8 mouse cellular contexts compared by ENCODE assay signal in the genomic region with DNA sequence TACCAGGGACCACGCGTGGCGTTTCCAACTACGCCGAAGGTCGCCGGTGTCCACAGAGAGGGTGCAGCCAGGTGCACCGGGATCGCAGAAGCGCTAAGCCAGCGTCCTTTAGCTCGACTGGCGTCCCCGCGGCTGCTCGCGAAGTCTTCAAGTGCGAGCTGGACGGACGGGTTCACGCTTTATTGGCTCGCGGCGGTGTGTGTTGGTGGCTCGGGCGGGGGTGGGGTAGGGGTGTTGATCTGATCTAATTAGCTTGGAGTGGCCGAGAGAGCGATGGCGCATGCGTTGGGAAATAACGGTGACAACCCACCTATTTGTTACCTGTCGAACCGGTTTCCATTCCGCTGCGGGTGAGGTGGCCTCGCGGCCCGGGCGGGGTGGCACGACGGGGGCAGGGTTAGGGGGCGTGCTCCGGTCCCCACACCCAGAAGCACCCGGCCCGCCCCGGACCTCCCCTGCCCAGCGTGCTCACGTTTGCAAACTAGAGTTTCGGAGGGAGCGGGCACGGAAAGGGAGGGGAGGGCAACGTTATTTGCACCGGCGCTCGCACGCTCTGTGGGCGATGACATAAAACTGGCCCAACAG. TPM values are rescaled to one million over a fixed set of nuclear protein-coding genes. Genes with fewer than 3 reads are reported as not detected.
DNase-seq lines count a peak whose midpoint lies in the region; ATAC-seq and TF ChIP-seq lines count a peak whose summit lies in the region.

A gene (minus strand): TSS at position 190 of the 585 bp plus-strand sequence.

- ATAC-seq in heart, embryonic 12.5 days (ENCODE audit: insufficient number of reproducible peaks, low FRiP score) = no peak; the same call in 1 of the 2 replicates
- ATAC-seq in embryonic facial prominence, embryonic 11.5 days (replicated peaks; ENCODE audit: insufficient number of reproducible peaks, low FRiP score, low TSS enrichment, low read depth) = no peak
- ATAC-seq in intestine, embryonic 16.5 days = peak; percentile 84
- ATAC-seq in liver, postnatal 0 days = peak; percentile 27; the same call in 1 of the 2 replicates
- no peak for ATAC-seq in monocyte, adult 5-6 weeks (replicated peaks; ENCODE audit: insufficient number of reproducible peaks, low FRiP score, low TSS enrichment, poor library complexity, severe bottlenecking)

- H3K9me3 ChIP-seq in heart, embryonic 12.5 days (replicated peaks) = no peaks in the 10 kb centered on the region
- H3K9me3 ChIP-seq in embryonic facial prominence, embryonic 11.5 days (replicated peaks; ENCODE audit: control insufficient read depth, low read length) = no peaks in the 10 kb centered on the region
- no peaks in the 10 kb centered on the region for H3K9me3 ChIP-seq in intestine, embryonic 16.5 days (ENCODE audit: control insufficient read depth, low read length)
- H3K9me3 ChIP-seq in liver, postnatal 0 days (ENCODE audit: low read length) = no peaks in the 10 kb centered on the region

- DNase-seq in heart, adult 11 months = no peak
- DNase-seq in embryonic facial prominence, embryonic 11.5 days (ENCODE audit: low spot score) = peak; percentile 52
- no peak for DNase-seq in liver, postnatal 0 days
- peak; percentile 50 for DNase-seq in retina, embryonic 14.5 days (ENCODE audit: low spot score)
- DNase-seq in left cerebral cortex, postnatal 4 days = no peak

- TF ChIP-seq CTCF in liver, postnatal 0 days (IDR thresholded peaks at IDR 0.05; ENCODE audit: low read depth) = no peak

- H3K9ac ChIP-seq in heart, embryonic 12.5 days = peak within 1 kb of the TSS; percentile 48; the same call in 1 of the 2 replicates
- H3K9ac ChIP-seq in embryonic facial prominence, embryonic 11.5 days (replicated peaks; ENCODE audit: low read length) = 0 out of 2 replicates have a peak within 1 kb of the TSS, but pooled peaks have one; percentile 1
- peak within 1 kb of the TSS; percentile 71 for H3K9ac ChIP-seq in intestine, embryonic 16.5 days (ENCODE audit: low read depth, low read length)
- 0 out of 2 replicates have a peak within 1 kb of the TSS, but pooled peaks have one; percentile 7 for H3K9ac ChIP-seq in liver, postnatal 0 days (replicated peaks)

- 1% methylated on average over 57 of the region's 57 CpGs for WGBS in heart, embryonic 12.5 days
- 1% methylated on average over 57 of the region's 57 CpGs for WGBS in embryonic facial prominence, embryonic 11.5 days
- under 1% methylated on average over 57 of the region's 57 CpGs for WGBS in intestine, embryonic 16.5 days
- WGBS in liver, postnatal 0 days (ENCODE audit: insufficient replicate concordance) = under 1% methylated on average over 53 of the region's 57 CpGs

- no peak within 1 kb of the TSS for H3K27ac ChIP-seq in heart, embryonic 12.5 days (ENCODE audit: poor library complexity, severe bottlenecking)
- no peak within 1 kb of the TSS for H3K27ac ChIP-seq in embryonic facial prominence, embryonic 11.5 days (replicated peaks; ENCODE audit: low read depth, low read length)
- H3K27ac ChIP-seq in intestine, embryonic 16.5 days (ENCODE audit: low read length) = peak within 1 kb of the TSS; percentile 92
- H3K27ac ChIP-seq in liver, postnatal 0 days (ENCODE audit: low read depth) = no peak within 1 kb of the TSS

- H3K4me2 ChIP-seq in heart, embryonic 12.5 days = peak within 1 kb of the TSS; percentile 75
- peak within 1 kb of the TSS; percentile 71 for H3K4me2 ChIP-seq in embryonic facial prominence, embryonic 11.5 days (ENCODE audit: low read depth, low read length)
- peak within 1 kb of the TSS; percentile 50 for H3K4me2 ChIP-seq in intestine, embryonic 16.5 days (ENCODE audit: low read depth, low read length)
- H3K4me2 ChIP-seq in liver, postnatal 0 days (ENCODE audit: low read depth, low read length) = peak within 1 kb of the TSS; percentile 66

- no peaks in the 10 kb centered on the region for H3K36me3 ChIP-seq in heart, embryonic 12.5 days
- H3K36me3 ChIP-seq in embryonic facial prominence, embryonic 11.5 days (replicated peaks; ENCODE audit: control insufficient read depth, insufficient read depth, low read depth, low read length) = no peaks in the 10 kb centered on the region
- no peaks in the 10 kb centered on the region for H3K36me3 ChIP-seq in intestine, embryonic 16.5 days (ENCODE audit: control insufficient read depth, insufficient read depth, low read length)
- H3K36me3 ChIP-seq in liver, postnatal 0 days (replicated peaks; ENCODE audit: insufficient read depth, low read length) = no peaks in the 10 kb centered on the region

- no peak for TF ChIP-seq EP300 in liver, postnatal 0 days (IDR thresholded peaks at IDR 0.05; ENCODE audit: low read depth)

- intact Hi-C loops in left cerebral cortex, postnatal 4 days (cut with DNase I) = no loop called here

- H3K27me3 ChIP-seq in heart, embryonic 12.5 days (replicated peaks) = peaks cover 98% of the 10 kb centered on the region
- H3K27me3 ChIP-seq in embryonic facial prominence, embryonic 11.5 days (ENCODE audit: control insufficient read depth, insufficient read depth, low read length) = peaks cover 64% of the 10 kb centered on the region
- peaks cover 4% of the 10 kb centered on the region; the same call in 1 of the 2 replicates for H3K27me3 ChIP-seq in intestine, embryonic 16.5 days (replicated peaks; ENCODE audit: control insufficient read depth, insufficient read depth, low read length)
- H3K27me3 ChIP-seq in liver, postnatal 0 days (ENCODE audit: insufficient read depth, low read length) = peaks cover 73% of the 10 kb centered on the region

- peak within 1 kb of the TSS; percentile 48 for H3K4me3 ChIP-seq in heart, embryonic 12.5 days
- H3K4me3 ChIP-seq in embryonic facial prominence, embryonic 11.5 days (ENCODE audit: low read depth, low read length) = peak within 1 kb of the TSS; percentile 26
- peak within 1 kb of the TSS; percentile 58 for H3K4me3 ChIP-seq in intestine, embryonic 16.5 days (ENCODE audit: low read length)
- H3K4me3 ChIP-seq in liver, postnatal 0 days (ENCODE audit: low read depth, low read length) = peak within 1 kb of the TSS; percentile 41

- peaks cover 17% of the 10 kb centered on the region for H3K4me1 ChIP-seq in heart, embryonic 12.5 days (replicated peaks)
- 0 out of 2 replicates have a peak, but pooled peaks cover 2% of the 10 kb centered on the region for H3K4me1 ChIP-seq in embryonic facial prominence, embryonic 11.5 days (ENCODE audit: control insufficient read depth, insufficient read depth, low read length)
- peaks cover 25% of the 10 kb centered on the region for H3K4me1 ChIP-seq in intestine, embryonic 16.5 days (ENCODE audit: control insufficient read depth, insufficient read depth, low read length)
- peaks cover 16% of the 10 kb centered on the region for H3K4me1 ChIP-seq in liver, postnatal 0 days (ENCODE audit: insufficient read depth)

RNA-seq across cellular contexts. Expression of the gene that starts here (rescaled TPM):
- polyA plus RNA-seq in heart, embryonic 12.5 days (2016; fragmentation: Nextera tagmentation; extraction: Ambion mirVana) = not detected in 2 replicates
- polyA plus RNA-seq in embryonic facial prominence, embryonic 11.5 days (2014; fragmentation: Nextera tagmentation; extraction: Ambion mirVana) = 0.62 and 1.4 TPM in 2 replicates
- 24.4 and 25.6 TPM in 2 replicates for polyA plus RNA-seq in intestine, embryonic 16.5 days (2015; fragmentation: Nextera tagmentation; extraction: Ambion mirVana)
- 0.06 TPM in 1 of 2 replicates, not detected in the other for polyA plus RNA-seq in liver, postnatal 0 days (2015; fragmentation: Nextera tagmentation; extraction: Ambion mirVana)
- not detected in 3 replicates for total RNA-seq in monocyte, adult 5-6 weeks (2017)
- not detected for total RNA-seq in left cerebral cortex, postnatal 4 days (2021)

Comparison
In these comparisons a context has a peak if more than half of its experiments do, and no peak if none do; other contexts are left out.
1. RNA of the gene that starts here (polyA plus RNA-seq): 24.4 to 25.6 TPM in intestine, embryonic 16.5 days; 0.62 to 1.4 TPM in embryonic facial prominence, embryonic 11.5 days, 0.06 TPM in liver, postnatal 0 days and not detected in heart, embryonic 12.5 days; every median in the first group is over 10 times any median in the second.
2. Peak in ATAC-seq, H3K4me3 ChIP-seq, H3K9ac ChIP-seq and H3K4me2 ChIP-seq in liver, postnatal 0 days; RNA of the gene not detected or under 1 TPM.
3. H3K9ac ChIP-seq: peak in every context shown above with its lines; median percentile 71 in intestine, embryonic 16.5 days; 48 in heart, embryonic 12.5 days; 7 in liver, postnatal 0 days; 1 in embryonic facial prominence, embryonic 11.5 days.
4. DNase-seq: peak in embryonic facial prominence, embryonic 11.5 days (single experiment) and retina, embryonic 14.5 days (single experiment); none in heart, adult 11 months (single experiment), liver, postnatal 0 days (single experiment) and left cerebral cortex, postnatal 4 days (single experiment).
5. Peak in every context shown above with its lines, with median percentiles within 50 percentile points of each other: H3K4me2 ChIP-seq and H3K4me3 ChIP-seq.